Mouse (Mus musculus): Measurements from ENCODE around the gene BC107364.

DNA sequence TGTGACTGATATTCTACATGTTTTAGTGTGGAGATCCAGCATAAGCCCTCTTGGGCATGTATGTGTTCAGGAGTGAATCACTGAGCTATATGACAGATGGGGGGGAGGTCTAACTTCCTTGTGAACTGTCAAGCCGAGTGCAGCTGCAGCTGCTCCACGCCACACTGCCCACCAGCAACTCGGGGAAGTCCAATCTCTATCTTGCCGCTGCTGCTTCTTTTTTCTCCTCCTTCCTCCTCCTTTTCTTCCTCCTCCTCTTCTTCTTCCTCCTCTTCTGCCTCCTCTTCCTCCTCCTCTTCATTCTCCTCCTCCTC, 22.3 kb downstream of the BC107364 start:
- TF ChIP-seq CTCF (IDR thresholded peaks at IDR 0.05; ENCODE audit: control insufficient read depth, insufficient read depth, insufficient replicate concordance, low read depth, low read length) (no peak), POLR2A (IDR thresholded peaks at IDR 0.05; ENCODE audit: control insufficient read depth, low read depth, low read length) (no peak)
